In genomic region chr10:122918325-122918694, GRCm38 (mm10) we compare ENCODE assay signal across 18 mouse cellular contexts.
DNase-seq lines count a peak whose midpoint lies in the region; ATAC-seq and TF ChIP-seq lines count a peak whose summit lies in the region.
"Had no signal": no experiment of that assay in that cellular context is flagged by ENCODE, and none has a peak within 500 bp of the region (broad histone marks: within the 10 kb centered on the region; RNA-seq: fewer than 3 reads in every experiment).

No protein-coding gene starts in this region.

- H3K4me3 ChIP-seq in forebrain, embryonic 11.5 days (ENCODE audit: low read depth, low read length): no peak overlapping the region
- H3K4me3 ChIP-seq in forebrain, embryonic 12.5 days (replicated peaks): no peak overlapping the region
- H3K4me3 ChIP-seq in kidney, embryonic 14.5 days (ENCODE audit: low read length): no peak overlapping the region
- H3K4me3 ChIP-seq in embryonic fibroblast, embryonic 13.5 days (ENCODE audit: insufficient read depth, low read length): no peak overlapping the region
- H3K4me3 ChIP-seq in limb, embryonic 15.5 days: no peak overlapping the region
- H3K4me3 ChIP-seq: kidney, embryonic 15.5 days; megakaryocyte, embryonic 14.5 days had no signal

- no peaks in the 10 kb centered on the region for H3K9me3 ChIP-seq in forebrain, embryonic 11.5 days (ENCODE audit: control insufficient read depth, low read length)
- no peaks in the 10 kb centered on the region for H3K9me3 ChIP-seq in forebrain, embryonic 12.5 days
- H3K9me3 ChIP-seq in kidney, embryonic 14.5 days (ENCODE audit: control insufficient read depth, low read length): no peaks in the 10 kb centered on the region
- H3K9me3 ChIP-seq in limb, embryonic 15.5 days: no peaks in the 10 kb centered on the region
- H3K9me3 ChIP-seq: kidney, embryonic 15.5 days; megakaryocyte, embryonic 14.5 days had no signal

- peak; percentile 7 for DNase-seq in forebrain, embryonic 11.5 days (ENCODE audit: low spot score)
- peak; percentile 30 for DNase-seq in kidney, adult 18-20 months
- DNase-seq in adrenal gland, postnatal 10 days: no peak
- DNase-seq: adrenal gland, adult 8-10 months; cerebellum, adult 9-10 months; heart, postnatal 10 days; liver, postnatal 0 days had no signal

- TF ChIP-seq CTCF in embryonic fibroblast, embryonic 13.5 days (IDR thresholded peaks at IDR 0.05; ENCODE audit: borderline replicate concordance, insufficient read depth, low read length): no peak

- no peaks in the 10 kb centered on the region for H3K4me1 ChIP-seq in forebrain, embryonic 11.5 days (replicated peaks; ENCODE audit: control insufficient read depth, insufficient read depth, low read length)
- peaks cover 4% of the 10 kb centered on the region for H3K4me1 ChIP-seq in forebrain, embryonic 12.5 days
- H3K4me1 ChIP-seq in kidney, embryonic 14.5 days (ENCODE audit: control insufficient read depth, insufficient read depth, low read length): peaks cover 16% of the 10 kb centered on the region; the same call in 1 of the 2 replicates
- H3K4me1 ChIP-seq in embryonic fibroblast, embryonic 13.5 days (ENCODE audit: control insufficient read depth, insufficient read depth, low read length): peaks cover 9% of the 10 kb centered on the region; the same call in 1 of the 2 replicates
- H3K4me1 ChIP-seq in limb, embryonic 15.5 days: peaks cover 46% of the 10 kb centered on the region

- H3K9ac ChIP-seq in forebrain, embryonic 11.5 days (ENCODE audit: low read length): no peak overlapping the region
- H3K9ac ChIP-seq in forebrain, embryonic 12.5 days: no peak overlapping the region
- no peak overlapping the region for H3K9ac ChIP-seq in kidney, embryonic 14.5 days (ENCODE audit: low read depth, low read length)
- no peak overlapping the region for H3K9ac ChIP-seq in limb, embryonic 15.5 days
- H3K9ac ChIP-seq: kidney, embryonic 15.5 days; liver, postnatal 0 days had no signal

- H3K4me2 ChIP-seq in forebrain, embryonic 11.5 days (ENCODE audit: low read depth, low read length, severe bottlenecking): no peak overlapping the region
- H3K4me2 ChIP-seq in forebrain, embryonic 12.5 days: no peak overlapping the region
- no peak overlapping the region for H3K4me2 ChIP-seq in kidney, embryonic 14.5 days (replicated peaks; ENCODE audit: low read depth, low read length)
- H3K4me2 ChIP-seq in limb, embryonic 15.5 days: peak overlapping the region; percentile 22
- H3K4me2 ChIP-seq: kidney, embryonic 15.5 days had no signal

- H3K27me3 ChIP-seq in forebrain, embryonic 11.5 days (ENCODE audit: control insufficient read depth, insufficient read depth, low read length): no peaks in the 10 kb centered on the region
- H3K27me3 ChIP-seq in forebrain, embryonic 12.5 days: no peaks in the 10 kb centered on the region
- no peaks in the 10 kb centered on the region for H3K27me3 ChIP-seq in kidney, embryonic 14.5 days (ENCODE audit: control insufficient read depth, insufficient read depth, low read length)
- H3K27me3 ChIP-seq in limb, embryonic 15.5 days: no peaks in the 10 kb centered on the region
- H3K27me3 ChIP-seq: kidney, embryonic 15.5 days; Patski had no signal

- no peak for TF ChIP-seq POLR2A in embryonic fibroblast, embryonic 13.5 days (IDR thresholded peaks at IDR 0.05; ENCODE audit: low read depth, low read length)

- 93% methylated on average over 9 of the region's 9 CpGs for WGBS in forebrain, embryonic 11.5 days
- WGBS in forebrain, embryonic 12.5 days: 94% methylated on average over 9 of the region's 9 CpGs
- WGBS in kidney, embryonic 14.5 days: 89% methylated on average over 9 of the region's 9 CpGs
- 34% methylated on average over 9 of the region's 9 CpGs for WGBS in limb, embryonic 15.5 days

- no peaks in the 10 kb centered on the region for H3K36me3 ChIP-seq in forebrain, embryonic 11.5 days (ENCODE audit: control insufficient read depth, insufficient read depth, low read length)
- no peaks in the 10 kb centered on the region for H3K36me3 ChIP-seq in forebrain, embryonic 12.5 days (replicated peaks)
- H3K36me3 ChIP-seq in kidney, embryonic 14.5 days (ENCODE audit: control insufficient read depth, insufficient read depth, low read length): peaks cover 3% of the 10 kb centered on the region; the same call in 1 of the 2 replicates
- H3K36me3 ChIP-seq in limb, embryonic 15.5 days: no peaks in the 10 kb centered on the region

- H3K27ac ChIP-seq in forebrain, embryonic 11.5 days (ENCODE audit: low read depth, low read length): no peak overlapping the region
- H3K27ac ChIP-seq in forebrain, embryonic 12.5 days: no peak overlapping the region
- no peak overlapping the region for H3K27ac ChIP-seq in kidney, embryonic 14.5 days (ENCODE audit: low read depth, low read length)
- H3K27ac ChIP-seq in embryonic fibroblast, embryonic 13.5 days (ENCODE audit: insufficient read depth, low read length): peak overlapping the region; percentile 74; the same call in 1 of the 2 replicates
- H3K27ac ChIP-seq in limb, embryonic 15.5 days: peak overlapping the region; percentile 90
- H3K27ac ChIP-seq: kidney, embryonic 15.5 days had no signal

- ATAC-seq in forebrain, embryonic 11.5 days (replicated peaks; ENCODE audit: low FRiP score): no peak
- ATAC-seq in forebrain, embryonic 12.5 days (ENCODE audit: low FRiP score): no peak
- no peak for ATAC-seq in kidney, embryonic 14.5 days (ENCODE audit: low FRiP score, low TSS enrichment)
- peak; percentile 79 for ATAC-seq in limb, embryonic 15.5 days (ENCODE audit: insufficient number of reproducible peaks, low FRiP score, low TSS enrichment, low read depth)
- ATAC-seq: CD4-positive, CD25-positive, alpha-beta regulatory T cell, adult 4 months; forebrain, embryonic 14.5 days; inflammation-experienced regulatory T-cells, adult 6 months; liver, postnatal 0 days; midbrain, embryonic 16.5 days; Patski had no signal

Comparison
In these comparisons a context has a peak if more than half of its experiments do, and no peak if none do; other contexts are left out.
1. H3K27ac ChIP-seq: peak in embryonic fibroblast, embryonic 13.5 days (single experiment) and limb, embryonic 15.5 days (single experiment); none in forebrain, embryonic 11.5 days (single experiment), forebrain, embryonic 12.5 days (single experiment) and kidney, embryonic 14.5 days (single experiment).